Mouse (Mus musculus) liver, embryonic 14.5 days (tissue): Measurements from ENCODE around the gene Adgrl4.

Experiments used
- CTCF ChIP-seq: IDR thresholded peaks from 2 replicates; pipeline ENCODE4 v1.5.1; 2016; ENCODE audit warnings: antibody characterized with exemption, low read depth, control low read depth
- EP300 ChIP-seq: IDR thresholded peaks from 2 replicates; pipeline ENCODE4 v1.6.1; 2016; ENCODE audit warnings: antibody characterized with exemption, low read depth

DNA sequence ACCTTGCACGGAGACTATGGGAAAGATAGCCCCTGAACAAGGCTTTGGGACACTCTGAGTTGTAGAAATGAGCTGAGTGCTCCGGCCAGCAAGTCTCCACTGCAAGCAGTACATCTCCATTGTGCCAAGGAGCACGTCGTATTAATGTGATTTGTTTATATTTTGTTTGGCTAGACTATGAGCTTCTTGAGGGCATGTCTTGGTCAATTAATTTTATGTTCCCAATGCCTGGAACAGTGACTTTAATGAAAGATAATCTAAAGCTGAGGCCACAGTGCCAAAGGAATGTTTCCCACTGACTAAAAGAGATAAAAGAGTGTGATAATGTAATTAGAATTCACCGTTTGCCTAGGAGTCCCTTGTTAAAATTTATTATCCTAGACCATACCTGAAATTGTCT, 119.9 kb downstream of the Adgrl4 start:
- TF ChIP-seq CTCF: no peak
- TF ChIP-seq EP300: no peak
